Mouse (Mus musculus) ES-E14 (cell line): ENCODE data around the gene Zc3h12c.

ENCODE experiments used
- CHD2 ChIP-seq: IDR thresholded peaks from 2 replicates; pipeline ENCODE4 v1.6.1; 2014; ENCODE audit warnings: mild to moderate bottlenecking, low read depth, low read length, inconsistent platforms
- ZC3H11A ChIP-seq: IDR thresholded peaks from 2 replicates; pipeline ENCODE4 v1.6.1; 2012; ENCODE audit warnings: low read depth, mild to moderate bottlenecking, inconsistent platforms, low read length, borderline replicate concordance
- ZNF384 ChIP-seq: IDR thresholded peaks from 2 replicates; pipeline ENCODE4 v1.6.1; 2012; ENCODE audit warnings: low read depth, low read length, inconsistent platforms

GRCm38 (mm10) chr9:52170671-52171070 is 2.3 kb upstream of the Zc3h12c start:
- no peak for TF ChIP-seq CHD2
- no peak for TF ChIP-seq ZC3H11A
- TF ChIP-seq ZNF384 = no peak
